Mouse (Mus musculus): Measurements from ENCODE around the gene Sod2. TPM values are rescaled to one million over a fixed set of nuclear protein-coding genes. Genes with fewer than 3 reads are reported as not detected.

Sod2 gene
- total RNA-seq (2023), result 55.1 TPM

GRCm38 (mm10) chr17:13006546-13006945 lies at the start of gene Sod2:
Gene Sod2 (plus strand): TSS chr17:13006846.

GRCm38 (mm10) chr17:12960331-12960873 lies 46.2 kb upstream of the Sod2 start, which contains the start of gene Acat2:
Gene Acat2 (minus strand): TSS chr17:12960747.

GRCm38 (mm10) chr17:12994069-12994468 lies 12.6 kb upstream of the Sod2 start, which contains the start of gene Wtap:
Gene Wtap (minus strand): TSS chr17:12994169.

GRCm38 (mm10) chr17:13052124-13052813 lies 45.6 kb downstream of the Sod2 start, which contains the start of gene Gpr31b:
Gene Gpr31b (minus strand): TSS chr17:13052296.

GRCm38 (mm10) chr17:13060804-13061203 lies 54.2 kb downstream of the Sod2 start, which contains the start of gene Tcp10b:
Gene Tcp10b (plus strand): TSS chr17:13061104.

Other genes with a start within 250 kb of the Sod2 start
- 36.8 TPM for gene Igf2r, start 237.2 kb upstream of the Sod2 start, total RNA-seq (2023)
- gene Mas1, start 138.7 kb upstream of the Sod2 start, total RNA-seq (2023), result not detected
- not detected for gene Mrgprh, start 130.8 kb upstream of the Sod2 start, total RNA-seq (2023)
- 2.1 TPM for gene Pnldc1, start 96.6 kb upstream of the Sod2 start, total RNA-seq (2023)
- gene Tcp1, start 91.1 kb upstream of the Sod2 start, total RNA-seq (2023), result 197 TPM
- 37.7 TPM for gene Mrpl18, start 90.5 kb upstream of the Sod2 start, total RNA-seq (2023)
- 1.3 TPM for gene Acat3, start 66.2 kb upstream of the Sod2 start, total RNA-seq (2023)
- gene Acat2, start 46.1 kb upstream of the Sod2 start, total RNA-seq (2023), result 19.6 TPM
- 85.8 TPM for gene Wtap, start 12.7 kb upstream of the Sod2 start, total RNA-seq (2023)
- gene Gpr31b, start 45.5 kb downstream of the Sod2 start, total RNA-seq (2023), result 0.52 TPM
- gene Tcp10b, start 54.3 kb downstream of the Sod2 start, total RNA-seq (2023), result not detected
- not detected for gene Unc93a, start 125.0 kb downstream of the Sod2 start, total RNA-seq (2023)
- not detected for gene Smok2a, start 214.3 kb downstream of the Sod2 start, total RNA-seq (2023)
- gene Smok2b, start 223.4 kb downstream of the Sod2 start, total RNA-seq (2023), result not detected

Data from CD8-positive naive resting alpha-beta T cell, adult 57 days (primary cell).